Mouse (Mus musculus) heart, embryonic 15.5 days (tissue): ENCODE data around the gene H2-T22. TPM values are rescaled to one million over a fixed set of nuclear protein-coding genes. Genes with fewer than 3 reads are reported as not detected.

ENCODE experiments used
- ATAC-seq: fragments of 200-750 bp; cut with Nextera tagmentation; replicated peaks from 2 replicates; pipeline ENCODE4 v1.8.0; 2017; ENCODE audit warnings: low read depth, moderate TSS enrichment; ENCODE audit not compliant: insufficient number of reproducible peaks, insufficient read depth, low FRiP score
- H3K27ac ChIP-seq: fragments of 300-500 bp; sonication (generic); 2 replicates; pipeline ENCODE4 v1.5.1; 2015; ENCODE audit warnings: mild to moderate bottlenecking, inconsistent platforms
- H3K27me3 ChIP-seq: fragments of 300-500 bp; sonication (generic); 2 replicates; pipeline ENCODE4 v1.6.1; 2015; ENCODE audit warnings: inconsistent platforms
- H3K36me3 ChIP-seq: fragments of 300-500 bp; sonication (generic); 2 replicates; pipeline ENCODE4 v1.6.1; 2015; ENCODE audit warnings: mild to moderate bottlenecking, inconsistent platforms
- H3K4me1 ChIP-seq: fragments of 300-500 bp; sonication (generic); replicated peaks from 2 replicates; pipeline ENCODE4 v1.6.1; 2015; ENCODE audit warnings: inconsistent platforms
- H3K4me2 ChIP-seq: fragments of 300-500 bp; sonication (generic); 2 replicates; pipeline ENCODE4 v1.6.1; 2015; ENCODE audit warnings: inconsistent platforms, mild to moderate bottlenecking, moderate library complexity
- H3K4me3 ChIP-seq: fragments of 300-500 bp; sonication (generic); 2 replicates; pipeline ENCODE4 v1.5.1; 2015; ENCODE audit warnings: mild to moderate bottlenecking, inconsistent platforms
- H3K9ac ChIP-seq: fragments of 300-500 bp; sonication (generic); 2 replicates; pipeline ENCODE4 v1.6.1; 2015; ENCODE audit warnings: mild to moderate bottlenecking, inconsistent platforms
- H3K9me3 ChIP-seq: fragments of 300-500 bp; sonication (generic); replicated peaks from 2 replicates; pipeline ENCODE4 v1.6.1; 2016; ENCODE audit warnings: inconsistent platforms
- WGBS: fragments of 180-500 bp; shearing (Covaris S2); methylation state at CpG from one replicate; pipeline ENCODE4 v1.1.7; 2015; ENCODE audit warnings: mixed read lengths; 5-methylcytosine and 5-hydroxymethylcytosine counted together
- polyA plus RNA-seq: library from polyadenylated mRNA; unstranded; fragments of >200 nt; fragmentation: Nextera tagmentation; extraction: Ambion mirVana; gene quantifications from 2 replicates; pipeline ENCODE4 v1.2.1, GENCODE M21; 2015

The H2-T22 gene
- polyA plus RNA-seq, 1 experiment from 2014 or later, result 7.0 TPM

- H3K9me3 ChIP-seq, result no peaks in the 10 kb centered on the region
- peak; percentile 72; the same call in 1 of the 2 replicates for ATAC-seq
Measured at GRCm38 (mm10) chr17:35994175-35994878, 48.2 kb downstream of the H2-T22 start.

GRCm38 (mm10) chr17:35993675-35994074 is 48.9 kb downstream of the H2-T22 start:
- Histone ChIP-seq H3K9me3 (no peaks in the 10 kb centered on the region), H3K4me2 (peak overlapping the region; percentile 80), H3K27me3 (no peaks in the 10 kb centered on the region), H3K27ac (no peak overlapping the region), H3K36me3 (peaks cover 5% of the 10 kb centered on the region; the same call in 1 of the 2 replicates), H3K9ac (no peak overlapping the region), H3K4me1 (peaks cover 27% of the 10 kb centered on the region), H3K4me3 (peak overlapping the region; percentile 73)
- WGBS, result 4% methylated on average over 17 of the region's 17 CpGs
- peak; percentile 73 for ATAC-seq

More at GRCm38 (mm10) chr17:35994175-35994878, 48.2 kb downstream of the H2-T22 start:
- H3K4me2 ChIP-seq, result peak overlapping the region; percentile 80
- H3K9ac ChIP-seq, result peak overlapping the region; percentile 60
- peaks cover 27% of the 10 kb centered on the region for H3K4me1 ChIP-seq
- no peaks in the 10 kb centered on the region for H3K36me3 ChIP-seq
- H3K27me3 ChIP-seq, result no peaks in the 10 kb centered on the region
- peak overlapping the region; percentile 81 for H3K27ac ChIP-seq
- WGBS, result 3% methylated on average over 31 of the region's 31 CpGs
- peak overlapping the region; percentile 73 for H3K4me3 ChIP-seq

GRCm38 (mm10) chr17:35991781-35992180 is 50.8 kb downstream of the H2-T22 start:
- H3K4me2 ChIP-seq, result no peak overlapping the region
- no peaks in the 10 kb centered on the region for H3K27me3 ChIP-seq
- no peak overlapping the region for H3K9ac ChIP-seq
- ATAC-seq, result no peak
- H3K9me3 ChIP-seq, result no peaks in the 10 kb centered on the region
- peaks cover 23% of the 10 kb centered on the region for H3K36me3 ChIP-seq
- peaks cover 19% of the 10 kb centered on the region for H3K4me1 ChIP-seq
- no peak overlapping the region for H3K4me3 ChIP-seq
- WGBS, result 36% methylated on average over 10 of the region's 10 CpGs
- no peak overlapping the region for H3K27ac ChIP-seq

Other genes with a start within 250 kb of the H2-T22 start
- gene Ier3, start 221.1 kb downstream of the H2-T22 start, polyA plus RNA-seq, result 49.7 and 56.5 TPM in 2 replicates
- gene Flot1, start 219.5 kb downstream of the H2-T22 start, polyA plus RNA-seq, result 103 and 109 TPM in 2 replicates
- 567 and 662 TPM in 2 replicates for gene Tubb5, start 204.4 kb downstream of the H2-T22 start, polyA plus RNA-seq
- 12.6 and 17.0 TPM in 2 replicates for gene Mdc1, start 201.2 kb downstream of the H2-T22 start, polyA plus RNA-seq
- gene Nrm, start 181.4 kb downstream of the H2-T22 start, polyA plus RNA-seq, result 38.7 and 46.2 TPM in 2 replicates
- 17.9 and 21.4 TPM in 2 replicates for gene Ppp1r18, start 177.2 kb downstream of the H2-T22 start, polyA plus RNA-seq
- 19.7 and 31.1 TPM in 2 replicates for gene Dhx16, start 162.9 kb downstream of the H2-T22 start, polyA plus RNA-seq
- 23.9 and 27.6 TPM in 2 replicates for gene 2310061I04Rik, start 145.3 kb downstream of the H2-T22 start, polyA plus RNA-seq
- gene Atat1, start 132.7 kb downstream of the H2-T22 start, polyA plus RNA-seq, result 38.7 and 50.7 TPM in 2 replicates
- gene Mrps18b, start 126.4 kb downstream of the H2-T22 start, polyA plus RNA-seq, result 64.2 and 69.2 TPM in 2 replicates
- gene Ppp1r10, start 126.3 kb downstream of the H2-T22 start, polyA plus RNA-seq, result 26.5 and 28.1 TPM in 2 replicates
- gene Abcf1, start 73.0 kb downstream of the H2-T22 start, polyA plus RNA-seq, result 57.8 and 71.3 TPM in 2 replicates
- gene Gnl1, start 62.9 kb downstream of the H2-T22 start, polyA plus RNA-seq, result 31.4 and 37.8 TPM in 2 replicates
- gene Prr3, start 62.5 kb downstream of the H2-T22 start, polyA plus RNA-seq, result 13.7 and 20.4 TPM in 2 replicates
- gene H2-T24, start 22.2 kb downstream of the H2-T22 start, polyA plus RNA-seq, result 1.3 and 2.7 TPM in 2 replicates
- gene H2-T23, start 9.9 kb downstream of the H2-T22 start, polyA plus RNA-seq, result 4.7 and 11.6 TPM in 2 replicates
- not detected in 2 replicates for gene Gm6034, start 214 bp upstream of the H2-T22 start, polyA plus RNA-seq
- 0.13 TPM in 1 of 2 replicates, not detected in the other for gene Gm11127, start 15.6 kb upstream of the H2-T22 start, polyA plus RNA-seq
- not detected in 2 replicates for gene Gm19684, start 78.9 kb upstream of the H2-T22 start, polyA plus RNA-seq
- gene Gm7030, start 86.7 kb upstream of the H2-T22 start, polyA plus RNA-seq, result not detected in 2 replicates
- gene Gm8909, start 125.8 kb upstream of the H2-T22 start, polyA plus RNA-seq, result 0.84 and 1.8 TPM in 2 replicates
- gene H2-T3, start 147.5 kb upstream of the H2-T22 start, polyA plus RNA-seq, result 0.36 TPM in 1 of 2 replicates, not detected in the other
- 78.8 and 83.7 TPM in 2 replicates for gene Rpp21, start 215.3 kb upstream of the H2-T22 start, polyA plus RNA-seq
- gene Trim39, start 229.5 kb upstream of the H2-T22 start, polyA plus RNA-seq, result 9.1 and 11.1 TPM in 2 replicates
- gene H2-M10.2, start 243.7 kb upstream of the H2-T22 start, polyA plus RNA-seq, result not detected in 2 replicates